Mouse (Mus musculus): ENCODE measurements at regions not wholly inside any gene's neighbourhood (a gene's known extent, or its start where the extent isn't known, plus 50 kb on each side); places are given as distances from the start of the nearest gene placed in this dataset.

DNA sequence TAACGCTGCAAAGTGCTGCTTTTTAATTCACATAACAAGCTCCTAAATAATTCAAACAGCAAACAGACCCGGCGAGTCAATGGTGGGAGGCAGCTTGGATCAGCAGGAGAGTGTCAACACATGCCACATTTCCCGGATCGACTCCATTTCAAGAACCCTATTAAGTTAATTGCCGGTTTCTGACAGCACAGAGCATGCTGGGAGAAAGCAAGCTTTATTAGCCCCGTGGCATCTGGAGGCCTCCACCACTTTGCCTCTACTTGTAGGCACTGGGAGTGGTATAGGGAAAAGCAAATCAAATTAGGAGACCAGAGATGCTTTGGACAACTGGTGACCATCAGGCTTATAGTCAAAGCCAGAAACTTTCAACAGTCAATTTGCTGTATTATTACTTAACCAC, 188.5 kb downstream of the Emx2 start:
- 66% methylated on average over 7 of the region's 7 CpGs for whole genome bisulfite sequencing
- Histone ChIP-seq H3K4me3 (replicated peaks) (no peak overlapping the region), H3K9ac (no peak overlapping the region), H3K4me2 (no peak overlapping the region), H3K27ac (no peak overlapping the region), H3K9me3 (replicated peaks) (no peaks in the 10 kb centered on the region), H3K4me1 (no peaks in the 10 kb centered on the region), H3K27me3 (no peaks in the 10 kb centered on the region), H3K36me3 (no peaks in the 10 kb centered on the region)
- ATAC-seq (replicated peaks; ENCODE audit: low FRiP score), result no peak

DNA sequence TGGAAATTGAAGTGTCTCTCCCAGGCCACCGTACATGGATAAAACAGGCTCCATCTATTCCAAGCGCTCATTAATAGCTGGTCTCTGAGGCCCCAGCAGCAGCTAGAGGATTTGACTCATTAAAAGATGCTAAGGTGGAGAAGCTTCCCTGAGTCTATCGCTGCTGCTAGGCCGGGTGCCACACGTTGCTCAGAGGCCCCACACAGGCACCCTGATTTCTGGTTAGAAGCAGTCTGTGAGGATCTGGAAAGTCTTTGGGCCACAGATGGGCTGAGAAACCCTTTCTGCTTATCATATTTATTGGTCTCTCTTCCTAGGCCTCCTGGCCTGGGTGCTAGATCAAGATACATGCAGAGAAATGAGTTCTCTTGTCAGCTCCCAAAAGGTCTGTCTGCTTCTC, 191.2 kb downstream of the Emx2 start:
- Histone ChIP-seq H3K36me3 (no peaks in the 10 kb centered on the region), H3K4me3 (replicated peaks) (no peak overlapping the region), H3K9me3 (replicated peaks) (no peaks in the 10 kb centered on the region), H3K9ac (no peak overlapping the region), H3K27me3 (no peaks in the 10 kb centered on the region), H3K4me1 (no peaks in the 10 kb centered on the region), H3K4me2 (no peak overlapping the region), H3K27ac (no peak overlapping the region)
- 91% methylated on average over 5 of the region's 5 CpGs for WGBS
- no peak for ATAC-seq (replicated peaks; ENCODE audit: low FRiP score)

DNA sequence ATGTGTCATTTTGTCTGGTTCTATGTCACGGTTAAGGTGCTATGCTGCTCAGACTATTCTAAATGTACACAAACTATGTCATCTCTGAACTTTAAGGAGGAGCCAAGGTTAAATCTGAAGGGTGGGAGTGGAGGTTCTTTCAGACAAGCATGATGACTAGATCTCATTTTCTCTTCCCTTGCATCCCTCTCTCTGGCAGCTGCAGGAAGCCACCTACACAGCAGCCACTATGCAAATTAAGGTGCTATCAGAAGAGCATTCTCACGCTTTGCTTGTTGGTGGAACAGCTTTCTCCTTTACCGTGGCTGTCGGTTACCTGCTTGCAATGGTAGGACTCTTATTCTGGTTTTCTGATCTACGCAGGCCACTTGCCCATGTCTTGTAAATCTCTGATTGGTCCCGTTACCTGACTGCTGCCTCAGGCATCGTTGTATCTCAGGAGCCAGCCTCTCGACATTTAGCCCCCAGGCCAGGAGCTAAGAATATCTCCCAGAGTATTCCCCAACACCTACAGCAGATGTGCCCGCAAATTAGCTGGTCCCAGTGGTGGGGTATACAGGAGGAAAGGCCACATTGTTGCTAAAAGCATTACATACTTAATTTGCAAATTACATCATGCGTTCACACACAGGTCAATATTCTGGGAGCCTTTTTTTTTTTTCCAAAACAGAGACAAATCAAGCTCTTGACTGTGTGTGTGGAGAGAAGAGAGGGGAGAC, 192.6 kb downstream of the Emx2 start:
- H3K9ac ChIP-seq, result no peak overlapping the region
- H3K4me1 ChIP-seq, result no peaks in the 10 kb centered on the region
- ATAC-seq (replicated peaks; ENCODE audit: low FRiP score), result no peak
- no peaks in the 10 kb centered on the region for H3K36me3 ChIP-seq
- no peak overlapping the region for H3K4me2 ChIP-seq
- no peak overlapping the region for H3K27ac ChIP-seq
- 76% methylated on average over 10 of the region's 10 CpGs for WGBS
- no peak overlapping the region for H3K4me3 ChIP-seq (replicated peaks)
- H3K27me3 ChIP-seq, result no peaks in the 10 kb centered on the region
- no peaks in the 10 kb centered on the region for H3K9me3 ChIP-seq (replicated peaks)

DNA sequence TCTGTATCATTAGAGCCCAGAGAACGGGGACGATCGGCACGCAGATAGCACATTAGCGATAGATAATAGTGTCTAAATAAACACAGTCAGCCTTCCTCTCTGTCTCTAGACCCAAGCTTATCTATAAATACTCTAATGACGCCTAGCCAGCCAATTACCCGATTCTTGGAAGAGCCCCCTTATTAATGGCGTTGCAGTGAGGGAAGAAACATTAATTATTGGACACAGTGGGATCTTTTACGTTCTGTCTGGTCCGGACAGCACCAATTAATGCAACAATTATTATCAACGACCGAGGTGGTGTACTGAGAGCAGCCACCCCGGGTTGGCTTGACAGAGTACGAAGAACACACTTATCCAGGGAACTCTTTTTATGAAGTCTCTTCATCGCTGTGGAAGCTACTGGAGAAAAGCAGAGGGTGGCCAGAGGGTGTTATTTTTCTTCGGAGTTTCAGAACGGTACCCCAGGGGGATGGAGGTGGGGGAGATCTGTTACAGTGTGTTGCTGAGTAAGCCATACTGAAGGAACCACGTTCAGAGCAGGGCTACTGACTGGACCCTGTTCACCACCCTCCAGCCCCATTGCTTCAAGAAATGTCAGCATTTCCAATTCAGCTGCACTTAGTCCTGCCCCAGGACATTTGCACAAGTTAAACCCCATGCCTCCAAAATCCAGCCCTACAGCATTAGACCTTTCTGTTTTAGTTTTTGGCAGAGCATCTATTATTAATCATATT, 195.6 kb downstream of the Emx2 start:
- WGBS, result 66% methylated on average over 18 of the region's 18 CpGs
- Histone ChIP-seq H3K4me1 (no peaks in the 10 kb centered on the region), H3K27me3 (no peaks in the 10 kb centered on the region), H3K27ac (no peak overlapping the region), H3K4me2 (no peak overlapping the region), H3K9ac (no peak overlapping the region), H3K36me3 (no peaks in the 10 kb centered on the region), H3K9me3 (replicated peaks) (no peaks in the 10 kb centered on the region), H3K4me3 (replicated peaks) (no peak overlapping the region)
- no peak for ATAC-seq (replicated peaks; ENCODE audit: low FRiP score)

DNA sequence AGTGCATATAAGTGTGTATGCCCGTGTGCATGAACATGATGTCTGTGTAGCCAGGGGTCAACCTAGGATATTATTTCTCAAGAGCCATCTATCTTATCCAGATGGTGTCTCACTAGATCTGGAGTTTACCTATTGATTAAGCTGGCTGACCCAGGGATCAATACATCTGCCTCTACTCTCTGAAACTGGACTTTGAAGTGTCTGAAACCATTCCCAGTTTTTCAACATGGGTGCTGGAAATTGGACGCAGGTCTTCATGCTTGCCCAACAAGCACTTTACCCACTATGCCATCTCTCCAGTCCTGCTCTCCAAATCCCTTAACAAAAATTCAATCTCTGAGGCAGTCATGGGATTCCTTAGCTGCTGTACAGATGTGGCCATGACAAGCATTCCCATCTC, 197.1 kb downstream of the Emx2 start:
- no peak overlapping the region for H3K4me3 ChIP-seq (replicated peaks)
- no peaks in the 10 kb centered on the region for H3K36me3 ChIP-seq
- whole genome bisulfite sequencing, result 97% methylated on average over 2 of the region's 2 CpGs
- H3K27ac ChIP-seq, result no peak overlapping the region
- H3K27me3 ChIP-seq, result no peaks in the 10 kb centered on the region
- H3K4me1 ChIP-seq, result no peaks in the 10 kb centered on the region
- H3K9ac ChIP-seq, result no peak overlapping the region
- no peak for ATAC-seq (replicated peaks; ENCODE audit: low FRiP score)
- H3K4me2 ChIP-seq, result no peak overlapping the region
- H3K9me3 ChIP-seq (replicated peaks), result no peaks in the 10 kb centered on the region

DNA sequence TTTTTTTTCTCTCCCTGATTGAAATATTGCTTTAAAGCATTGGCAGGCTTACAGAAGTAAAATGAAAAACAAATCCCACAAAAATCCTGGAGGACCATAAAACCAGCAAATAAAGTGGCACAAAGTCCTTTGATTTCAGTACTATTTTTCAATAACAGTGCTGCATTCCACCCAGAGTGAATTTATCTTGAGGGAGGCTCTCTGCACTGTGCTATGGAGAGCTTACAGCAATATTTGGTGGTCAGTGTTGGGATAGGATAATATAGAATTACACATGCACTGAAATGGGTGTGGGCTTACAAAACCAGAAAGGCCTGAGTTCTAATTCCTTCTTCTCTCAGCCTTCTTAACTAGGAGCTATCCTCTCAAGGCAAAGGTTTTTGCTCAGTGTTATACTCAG, 211.6 kb downstream of the Emx2 start:
- H3K4me3 ChIP-seq (replicated peaks), result no peak overlapping the region
- H3K36me3 ChIP-seq, result no peaks in the 10 kb centered on the region
- H3K4me1 ChIP-seq, result no peaks in the 10 kb centered on the region
- no peak overlapping the region for H3K9ac ChIP-seq
- no peak overlapping the region for H3K27ac ChIP-seq
- no peaks in the 10 kb centered on the region for H3K9me3 ChIP-seq (replicated peaks)
- no peak for ATAC-seq (replicated peaks; ENCODE audit: low FRiP score)
- no peaks in the 10 kb centered on the region for H3K27me3 ChIP-seq
- H3K4me2 ChIP-seq, result no peak overlapping the region

DNA sequence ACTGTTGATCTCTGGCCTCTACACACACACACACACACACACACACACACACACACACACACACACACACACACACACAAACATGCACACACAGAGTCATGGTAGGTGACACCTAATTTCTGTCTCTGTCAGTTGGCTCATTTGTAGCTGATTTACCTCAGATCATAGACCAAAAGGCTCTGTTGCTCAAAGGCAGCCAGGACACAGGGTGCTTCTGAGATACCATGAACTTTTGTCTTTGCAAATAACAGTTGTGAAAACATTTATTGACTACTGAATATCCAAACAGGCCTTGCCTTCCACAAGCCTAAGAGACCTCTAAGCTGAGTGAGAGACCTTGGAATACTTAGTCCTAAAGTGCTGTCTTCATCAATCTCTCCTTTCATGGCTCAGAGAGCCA, 215.4 kb downstream of the Emx2 start:
- Histone ChIP-seq H3K9me3 (replicated peaks) (no peaks in the 10 kb centered on the region), H3K27ac (no peak overlapping the region), H3K4me1 (0 out of 2 replicates have a peak, but pooled peaks cover 3% of the 10 kb centered on the region), H3K27me3 (no peaks in the 10 kb centered on the region), H3K9ac (no peak overlapping the region), H3K4me2 (no peak overlapping the region), H3K36me3 (no peaks in the 10 kb centered on the region), H3K4me3 (replicated peaks) (no peak overlapping the region)
- no peak for ATAC-seq (replicated peaks; ENCODE audit: low FRiP score)

DNA sequence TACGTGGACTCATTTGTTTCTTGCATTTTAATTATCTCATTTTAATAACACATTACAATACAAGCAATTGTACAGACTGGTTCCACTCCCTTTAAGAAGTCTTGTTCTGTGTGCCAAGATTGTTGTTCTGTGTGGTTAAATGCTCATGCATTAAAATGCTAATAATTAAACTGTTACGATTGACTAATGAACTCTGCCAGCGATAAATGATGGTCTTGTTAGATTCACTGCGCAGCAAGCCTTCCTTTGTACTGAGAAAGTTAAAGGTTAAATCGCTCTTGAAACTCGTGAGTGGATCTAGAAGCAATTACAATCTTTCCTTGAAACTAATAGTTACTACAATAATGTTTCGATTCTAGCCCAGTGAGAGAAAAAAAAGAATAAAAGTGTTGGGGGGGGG, 221.0 kb downstream of the Emx2 start:
- H3K4me3 ChIP-seq (replicated peaks), result no peak overlapping the region
- H3K4me2 ChIP-seq, result no peak overlapping the region
- 0 out of 2 replicates have a peak, but pooled peaks cover 16% of the 10 kb centered on the region for H3K4me1 ChIP-seq
- WGBS, result 55% methylated on average over 7 of the region's 7 CpGs
- H3K27ac ChIP-seq, result peak overlapping the region; percentile 78
- no peaks in the 10 kb centered on the region for H3K27me3 ChIP-seq
- no peak overlapping the region for H3K9ac ChIP-seq
- no peak; the same call in 1 of the 2 replicates for ATAC-seq (replicated peaks; ENCODE audit: low FRiP score)
- no peaks in the 10 kb centered on the region for H3K9me3 ChIP-seq (replicated peaks)
- no peaks in the 10 kb centered on the region for H3K36me3 ChIP-seq

DNA sequence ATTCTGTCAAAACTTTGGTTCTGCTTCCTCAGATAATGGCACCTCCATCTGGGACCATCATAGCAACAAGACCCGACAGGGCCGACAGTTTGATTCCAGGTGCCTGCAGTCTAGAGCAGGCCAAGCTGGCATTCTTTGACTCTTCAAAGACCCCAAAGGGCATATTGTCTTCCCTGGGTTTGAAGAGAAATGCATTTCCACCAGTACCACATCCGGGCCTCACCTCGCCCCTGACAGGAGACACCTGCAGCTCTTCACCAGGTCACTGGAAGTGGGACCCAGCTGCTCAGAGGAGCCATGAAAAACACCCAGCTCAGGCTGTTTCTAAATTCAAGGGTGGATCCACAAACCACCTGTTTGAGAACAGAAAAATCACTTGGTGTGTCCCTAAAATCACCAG, 222.2 kb downstream of the Emx2 start:
- ATAC-seq (replicated peaks; ENCODE audit: low FRiP score), result no peak
- Histone ChIP-seq H3K36me3 (no peaks in the 10 kb centered on the region), H3K9ac (no peak overlapping the region), H3K4me1 (peaks cover 25% of the 10 kb centered on the region), H3K27ac (peak overlapping the region; percentile 78), H3K27me3 (no peaks in the 10 kb centered on the region), H3K4me2 (no peak overlapping the region), H3K4me3 (replicated peaks) (no peak overlapping the region), H3K9me3 (replicated peaks) (no peaks in the 10 kb centered on the region)
- WGBS, result 68% methylated on average over 4 of the region's 4 CpGs

DNA sequence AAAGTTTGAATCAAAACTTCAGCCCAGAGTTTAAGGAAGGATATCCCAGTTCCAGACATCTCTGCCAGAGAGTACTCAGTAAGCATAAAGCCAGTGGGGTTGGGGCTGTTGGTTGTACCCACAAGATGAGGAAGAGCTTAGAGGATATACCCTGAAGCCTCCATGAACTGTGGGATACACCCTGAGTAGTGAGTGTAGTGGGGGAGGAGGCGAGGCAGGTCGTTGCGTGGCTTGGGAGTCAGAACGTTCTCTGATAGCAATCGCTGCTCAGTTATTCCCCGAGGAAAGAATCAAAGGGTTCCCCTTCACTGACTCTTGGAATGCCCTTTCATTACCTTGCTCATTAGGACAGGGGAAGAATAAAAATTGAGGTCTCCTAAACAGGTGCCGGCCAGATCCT, 226.1 kb downstream of the Emx2 start:
- H3K4me1 ChIP-seq, result peaks cover 46% of the 10 kb centered on the region
- H3K36me3 ChIP-seq, result no peaks in the 10 kb centered on the region
- no peak overlapping the region for H3K4me2 ChIP-seq
- H3K9me3 ChIP-seq (replicated peaks), result no peaks in the 10 kb centered on the region
- 51% methylated on average over 7 of the region's 7 CpGs for WGBS
- peak overlapping the region; percentile 88 for H3K27ac ChIP-seq
- ATAC-seq (replicated peaks; ENCODE audit: low FRiP score), result peak; percentile 16; the same call in 1 of the 2 replicates
- H3K4me3 ChIP-seq (replicated peaks), result no peak overlapping the region
- no peaks in the 10 kb centered on the region for H3K27me3 ChIP-seq
- no peak overlapping the region for H3K9ac ChIP-seq

DNA sequence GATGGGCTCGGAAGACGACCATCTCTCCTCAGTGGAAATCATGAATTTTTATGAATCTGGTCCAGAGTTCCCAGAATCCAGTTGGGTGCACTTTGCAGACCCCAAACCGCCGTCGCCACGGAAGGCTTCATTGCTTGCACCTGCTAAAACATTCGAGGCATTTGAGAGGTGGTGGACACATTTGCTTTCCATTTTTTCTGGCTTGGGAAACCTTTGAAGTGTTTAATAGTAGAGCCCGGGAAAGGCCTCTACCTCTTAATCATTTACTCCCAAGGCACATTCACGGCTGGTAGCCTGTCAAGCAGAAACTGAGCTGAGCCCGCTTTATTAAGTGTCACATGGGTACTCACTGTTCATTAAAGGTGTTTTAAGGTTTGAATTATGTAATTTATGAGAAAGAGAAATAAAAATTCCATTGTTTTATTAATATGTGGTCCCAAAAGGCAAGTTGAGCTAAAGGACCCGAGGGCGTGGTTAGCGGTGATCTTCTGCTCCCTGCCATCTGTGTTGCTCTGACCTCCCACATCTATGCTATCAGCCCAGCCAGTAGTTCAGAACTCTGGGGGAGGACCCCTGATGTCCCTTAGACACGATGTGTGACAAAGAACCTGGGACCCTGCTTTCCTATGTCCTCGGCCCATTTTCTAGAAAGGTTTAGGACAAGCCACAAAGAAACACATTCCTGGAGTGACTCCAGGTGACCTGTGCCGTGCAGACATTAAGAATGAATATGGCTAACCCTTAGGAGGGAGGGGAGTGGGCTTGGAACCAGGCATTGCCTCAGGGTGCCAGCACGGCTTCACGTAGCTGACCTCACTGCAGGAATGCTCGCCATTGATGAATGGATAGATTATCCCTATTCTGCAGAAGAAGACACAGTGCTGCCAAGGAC, 227.9 kb downstream of the Emx2 start:
- H3K36me3 ChIP-seq, result no peaks in the 10 kb centered on the region
- no peak overlapping the region for H3K4me3 ChIP-seq (replicated peaks)
- peaks cover 49% of the 10 kb centered on the region for H3K4me1 ChIP-seq
- no peaks in the 10 kb centered on the region for H3K27me3 ChIP-seq
- H3K27ac ChIP-seq, result peak overlapping the region; percentile 88
- H3K4me2 ChIP-seq, result no peak overlapping the region
- 41% methylated on average over 19 of the region's 19 CpGs for WGBS
- peak; percentile 60 for ATAC-seq (replicated peaks; ENCODE audit: low FRiP score)
- no peaks in the 10 kb centered on the region for H3K9me3 ChIP-seq (replicated peaks)
- H3K9ac ChIP-seq, result no peak overlapping the region

DNA sequence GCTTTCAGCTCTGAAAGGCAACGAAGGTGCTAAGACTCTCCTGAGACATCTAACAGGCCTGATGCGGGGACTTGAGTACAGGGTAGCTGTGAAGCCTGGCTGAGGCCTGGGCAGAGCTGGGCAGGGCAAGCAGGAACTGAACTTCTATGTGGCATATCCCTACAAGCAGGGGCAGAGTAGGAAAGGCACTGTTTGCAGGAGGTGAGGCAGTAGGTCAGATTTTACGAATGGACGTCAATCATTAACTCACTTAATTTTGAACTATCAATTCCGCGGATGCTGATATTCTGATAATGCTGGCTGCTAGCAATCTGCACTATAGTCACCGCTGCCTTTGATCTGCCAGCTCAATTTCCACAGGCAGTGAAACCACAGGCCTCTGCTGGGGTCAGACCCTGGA, 229.0 kb downstream of the Emx2 start:
- Histone ChIP-seq H3K9me3 (replicated peaks) (no peaks in the 10 kb centered on the region), H3K4me2 (no peak overlapping the region), H3K4me1 (peaks cover 54% of the 10 kb centered on the region), H3K27ac (peak overlapping the region; percentile 88), H3K27me3 (no peaks in the 10 kb centered on the region), H3K4me3 (replicated peaks) (no peak overlapping the region), H3K36me3 (no peaks in the 10 kb centered on the region), H3K9ac (no peak overlapping the region)
- ATAC-seq (replicated peaks; ENCODE audit: low FRiP score), result peak; percentile 53; the same call in 1 of the 2 replicates
- 66% methylated on average over 7 of the region's 7 CpGs for WGBS

Data from kidney, embryonic 15.5 days (tissue).